Mouse (Mus musculus) lung, postnatal 4 days (tissue): ENCODE measurements at regions not wholly inside any gene's neighbourhood (a gene's known extent, or its start where the extent isn't known, plus 50 kb on each side); places are given as distances from the start of the nearest gene placed in this dataset.

Experiments
- DNase-seq, 2 experiments: peaks; one replicate each; pipeline ENCODE4 v3.0.0; 2021

- DNase-seq: no peak
Measured at GRCm38 (mm10) chr15:64622591-64622990, 194.9 kb upstream of the Gm21798 start.

GRCm38 (mm10) chr15:64626359-64626758 lies 191.1 kb upstream of the Gm21798 start:
- DNase-seq: no peak

GRCm38 (mm10) chr15:64627258-64627657 lies 190.2 kb upstream of the Gm21798 start:
- peak; percentile 38 to 77 for DNase-seq
